Mouse (Mus musculus): Measurements from ENCODE around the gene Adnp.

Gene Adnp

GRCm38 (mm10) chr2:168205681-168206631 lies 956 bp downstream of the Adnp start:
- DNase-seq (ENCODE audit: low read depth, low spot score), result no peak

- DNase-seq (ENCODE audit: low read depth, low spot score), result peak; percentile 96
Observed at GRCm38 (mm10) chr2:168205265-168205664, 1.6 kb downstream of the Adnp start.

GRCm38 (mm10) chr2:168204476-168204999 lies 2.4 kb downstream of the Adnp start:
- DNase-seq (ENCODE audit: low read depth, low spot score), result no peak

- DNase-seq (ENCODE audit: low read depth, low spot score), result no peak
Observed at GRCm38 (mm10) chr2:168200014-168200691, 6.8 kb downstream of the Adnp start.

- no peak for DNase-seq (ENCODE audit: low read depth, low spot score)
Observed at GRCm38 (mm10) chr2:168199476-168199875, 7.4 kb downstream of the Adnp start.

- no peak for DNase-seq (ENCODE audit: low read depth, low spot score)
Observed at GRCm38 (mm10) chr2:168198421-168198820, 8.5 kb downstream of the Adnp start.

- DNase-seq (ENCODE audit: low read depth, low spot score), result no peak
Observed at GRCm38 (mm10) chr2:168195721-168196120, 11.2 kb downstream of the Adnp start.

GRCm38 (mm10) chr2:168193685-168194084 lies 13.2 kb downstream of the Adnp start:
- no peak for DNase-seq (ENCODE audit: low read depth, low spot score)

GRCm38 (mm10) chr2:168191856-168192255 lies 15.1 kb downstream of the Adnp start:
- no peak for DNase-seq (ENCODE audit: low read depth, low spot score)

- no peak for DNase-seq (ENCODE audit: low read depth, low spot score)
Observed at GRCm38 (mm10) chr2:168175946-168176345, 31.0 kb downstream of the Adnp start.

- DNase-seq (ENCODE audit: low read depth, low spot score), result no peak
Observed at GRCm38 (mm10) chr2:168170167-168170685, 36.7 kb downstream of the Adnp start.

GRCm38 (mm10) chr2:168169800-168170113 lies 37.2 kb downstream of the Adnp start:
- DNase-seq (ENCODE audit: low read depth, low spot score), result no peak

- DNase-seq (ENCODE audit: low read depth, low spot score), result no peak
Observed at GRCm38 (mm10) chr2:168168892-168169799, 37.8 kb downstream of the Adnp start.

- DNase-seq (ENCODE audit: low read depth, low spot score), result no peak
Observed at GRCm38 (mm10) chr2:168167781-168168180, 39.1 kb downstream of the Adnp start.

- no peak for DNase-seq (ENCODE audit: low read depth, low spot score)
Observed at GRCm38 (mm10) chr2:168166750-168167460, 40.0 kb downstream of the Adnp start.

GRCm38 (mm10) chr2:168161978-168162377 lies 44.9 kb downstream of the Adnp start:
- no peak for DNase-seq (ENCODE audit: low read depth, low spot score)

- no peak for DNase-seq (ENCODE audit: low read depth, low spot score)
Observed at GRCm38 (mm10) chr2:168161514-168161971, 45.4 kb downstream of the Adnp start.

- no peak for DNase-seq (ENCODE audit: low read depth, low spot score)
Observed at GRCm38 (mm10) chr2:168160370-168160930, 46.5 kb downstream of the Adnp start.

- no peak for DNase-seq (ENCODE audit: low read depth, low spot score)
Observed at GRCm38 (mm10) chr2:168158911-168159711, 47.8 kb downstream of the Adnp start.
